Mouse (Mus musculus) embryonic facial prominence, embryonic 15.5 days (tissue): ENCODE measurements around the gene Pqbp1. TPM values are rescaled to one million over a fixed set of nuclear protein-coding genes. Genes with fewer than 3 reads are reported as not detected.

ENCODE experiments used
- polyA plus RNA-seq: library from polyadenylated mRNA; unstranded; fragments of >200 nt; fragmentation: Nextera tagmentation; extraction: Ambion mirVana; gene quantifications from 2 replicates; pipeline ENCODE4 v1.2.1, GENCODE M21; 2015

The Pqbp1 gene
- polyA plus RNA-seq, 1 experiment from 2014 or later = 126 TPM

Other genes with a start within 250 kb of the Pqbp1 start
- 15.2 and 16.6 TPM in 2 replicates for gene Prickle3, start 242.0 kb downstream of the Pqbp1 start, polyA plus RNA-seq
- gene Plp2, start 227.9 kb downstream of the Pqbp1 start, polyA plus RNA-seq = 171 and 180 TPM in 2 replicates
- 0.46 and 0.48 TPM in 2 replicates for gene Magix, start 218.0 kb downstream of the Pqbp1 start, polyA plus RNA-seq
- 37.4 and 37.9 TPM in 2 replicates for gene Gpkow, start 202.1 kb downstream of the Pqbp1 start, polyA plus RNA-seq
- gene Wdr45, start 184.9 kb downstream of the Pqbp1 start, polyA plus RNA-seq = 40.6 and 48.0 TPM in 2 replicates
- 0.44 and 0.66 TPM in 2 replicates for gene Gm45208, start 177.0 kb downstream of the Pqbp1 start, polyA plus RNA-seq
- 73.5 and 74.7 TPM in 2 replicates for gene Praf2, start 170.8 kb downstream of the Pqbp1 start, polyA plus RNA-seq
- 17.2 and 22.1 TPM in 2 replicates for gene Ccdc120, start 148.4 kb downstream of the Pqbp1 start, polyA plus RNA-seq
- gene Tfe3, start 136.7 kb downstream of the Pqbp1 start, polyA plus RNA-seq = 32.8 and 35.9 TPM in 2 replicates
- 46.2 and 46.7 TPM in 2 replicates for gene Gripap1, start 109.5 kb downstream of the Pqbp1 start, polyA plus RNA-seq
- gene Kcnd1, start 77.0 kb downstream of the Pqbp1 start, polyA plus RNA-seq = 1.8 and 1.9 TPM in 2 replicates
- 51.3 and 53.9 TPM in 2 replicates for gene Otud5, start 57.9 kb downstream of the Pqbp1 start, polyA plus RNA-seq
- 9.8 and 14.2 TPM in 2 replicates for gene Pim2, start 21.0 kb downstream of the Pqbp1 start, polyA plus RNA-seq
- 55.0 and 55.5 TPM in 2 replicates for gene Slc35a2, start 15.2 kb downstream of the Pqbp1 start, polyA plus RNA-seq
- 158 and 169 TPM in 2 replicates for gene Timm17b, start 88 bp upstream of the Pqbp1 start, polyA plus RNA-seq
- gene Gm10491, start 8.6 kb upstream of the Pqbp1 start, polyA plus RNA-seq = not detected in 2 replicates
- gene Gm10490, start 10.3 kb upstream of the Pqbp1 start, polyA plus RNA-seq = not detected in 2 replicates
- gene Pcsk1n, start 20.6 kb upstream of the Pqbp1 start, polyA plus RNA-seq = 1.7 and 2.7 TPM in 2 replicates
- not detected in 2 replicates for gene Eras, start 29.3 kb upstream of the Pqbp1 start, polyA plus RNA-seq
- 26.3 and 27.5 TPM in 2 replicates for gene Hdac6, start 48.6 kb upstream of the Pqbp1 start, polyA plus RNA-seq
- 1.7 and 1.9 TPM in 2 replicates for gene Gata1, start 78.8 kb upstream of the Pqbp1 start, polyA plus RNA-seq
- gene Glod5, start 119.2 kb upstream of the Pqbp1 start, polyA plus RNA-seq = not detected in 2 replicates
- 45.5 and 51.5 TPM in 2 replicates for gene Suv39h1, start 175.5 kb upstream of the Pqbp1 start, polyA plus RNA-seq
- 0.71 and 0.91 TPM in 2 replicates for gene Was, start 191.2 kb upstream of the Pqbp1 start, polyA plus RNA-seq
- gene Wdr13, start 233.6 kb upstream of the Pqbp1 start, polyA plus RNA-seq = 28.1 and 30.7 TPM in 2 replicates
- gene Rbm3, start 246.6 kb upstream of the Pqbp1 start, polyA plus RNA-seq = 390 and 425 TPM in 2 replicates